Mouse (Mus musculus): ENCODE results near the gene Iffo1. TPM values are rescaled to one million over a fixed set of nuclear protein-coding genes. Genes with fewer than 3 reads are reported as not detected.
"Not testable (repeated sequence)": the region's sequence is repeated elsewhere in the genome, so short reads cannot be mapped to it uniquely, and the experiment has no call there.

Gene Iffo1
- polyA plus RNA-seq, 1 experiment from 2014 or later: 3.7 TPM

GRCm38 (mm10) chr6:125162615-125163305 is 17.7 kb downstream of the Iffo1 start:
- ATAC-seq (ENCODE audit: low read depth); DNase-seq; H3K27me3 ChIP-seq; H3K9ac ChIP-seq; H3K27ac ChIP-seq; H3K9me3 ChIP-seq (replicated peaks): not testable (repeated sequence)
- Histone ChIP-seq H3K36me3 (peaks cover 76% of the 10 kb centered on the region), H3K4me3 (replicated peaks) (0 out of 2 replicates have a peak overlapping the region, but pooled peaks have one; percentile 16), H3K4me1 (replicated peaks) (peaks cover 76% of the 10 kb centered on the region), H3K4me2 (peak overlapping the region; percentile 79)
- 61% methylated on average over 12 of the region's 16 CpGs for WGBS (ENCODE audit: insufficient replicate concordance)

- DNase-seq (peak; percentile 28), ATAC-seq (ENCODE audit: low read depth) (no peak)
- H3K9ac ChIP-seq: peak overlapping the region; percentile 91
- WGBS (ENCODE audit: insufficient replicate concordance): 8% methylated on average over 20 of the region's 20 CpGs
- peaks cover 88% of the 10 kb centered on the region for H3K4me1 ChIP-seq (replicated peaks)
- H3K9me3 ChIP-seq (replicated peaks): no peaks in the 10 kb centered on the region
- peak overlapping the region; percentile 79 for H3K4me2 ChIP-seq
- H3K4me3 ChIP-seq (replicated peaks): peak overlapping the region; percentile 80
- peaks cover 78% of the 10 kb centered on the region for H3K36me3 ChIP-seq
- peak overlapping the region; percentile 91 for H3K27ac ChIP-seq
- H3K27me3 ChIP-seq: no peaks in the 10 kb centered on the region
Measured at GRCm38 (mm10) chr6:125163801-125164657, 19.0 kb downstream of the Iffo1 start.

GRCm38 (mm10) chr6:125164672-125165327 is 19.8 kb downstream of the Iffo1 start:
- H3K4me1 ChIP-seq (replicated peaks): peaks cover 83% of the 10 kb centered on the region
- DNase-seq: peak; percentile 56

GRCm38 (mm10) chr6:125165328-125165891 is 20.4 kb downstream of the Iffo1 start:
- Histone ChIP-seq H3K4me2 (peak overlapping the region; percentile 79), H3K9me3 (replicated peaks) (no peaks in the 10 kb centered on the region), H3K27ac (peak overlapping the region; percentile 91), H3K4me1 (replicated peaks) (peaks cover 77% of the 10 kb centered on the region), H3K9ac (peak overlapping the region; percentile 91), H3K27me3 (no peaks in the 10 kb centered on the region), H3K36me3 (peaks cover 78% of the 10 kb centered on the region), H3K4me3 (replicated peaks) (peak overlapping the region; percentile 80)
- ATAC-seq (ENCODE audit: low read depth): peak; percentile 86
- 0% methylated on average over 36 of the region's 36 CpGs for WGBS (ENCODE audit: insufficient replicate concordance)
- peak; percentile 95 for DNase-seq

More at GRCm38 (mm10) chr6:125164672-125165327, 19.8 kb downstream of the Iffo1 start:
- peaks cover 78% of the 10 kb centered on the region for H3K36me3 ChIP-seq
- peak overlapping the region; percentile 91 for H3K9ac ChIP-seq
- H3K9me3 ChIP-seq (replicated peaks): no peaks in the 10 kb centered on the region
- H3K4me3 ChIP-seq (replicated peaks): peak overlapping the region; percentile 80
- H3K27ac ChIP-seq: peak overlapping the region; percentile 91
- H3K27me3 ChIP-seq: no peaks in the 10 kb centered on the region
- WGBS (ENCODE audit: insufficient replicate concordance): under 1% methylated on average over 39 of the region's 39 CpGs
- H3K4me2 ChIP-seq: peak overlapping the region; percentile 79
- peak; percentile 19 for ATAC-seq (ENCODE audit: low read depth)

GRCm38 (mm10) chr6:125166051-125166751 is 21.2 kb downstream of the Iffo1 start, which contains the start of gene Gapdh:
Gene Gapdh, minus strand, starts transcription at chr6:125166467.
- Histone ChIP-seq H3K27me3 (no peaks in the 10 kb centered on the region), H3K4me1 (replicated peaks) (peaks cover 69% of the 10 kb centered on the region), H3K9ac (peak within 1 kb of the TSS; percentile 91), H3K4me2 (peak within 1 kb of the TSS; percentile 79), H3K27ac (peak within 1 kb of the TSS; percentile 91), H3K4me3 (replicated peaks) (peak within 1 kb of the TSS; percentile 80), H3K9me3 (replicated peaks) (no peaks in the 10 kb centered on the region), H3K36me3 (peaks cover 78% of the 10 kb centered on the region)
- WGBS (ENCODE audit: insufficient replicate concordance): under 1% methylated on average over 17 of the region's 18 CpGs
- peak; percentile 71 for DNase-seq
- peak; percentile 59 for ATAC-seq (ENCODE audit: low read depth)

GRCm38 (mm10) chr6:125166861-125167650 is 22.0 kb downstream of the Iffo1 start:
- Histone ChIP-seq H3K4me2 (peak overlapping the region; percentile 79), H3K4me1 (replicated peaks) (peaks cover 60% of the 10 kb centered on the region), H3K4me3 (replicated peaks) (peak overlapping the region; percentile 80), H3K9me3 (replicated peaks) (no peaks in the 10 kb centered on the region), H3K27ac (peak overlapping the region; percentile 90), H3K36me3 (peaks cover 79% of the 10 kb centered on the region), H3K9ac (peak overlapping the region; percentile 91), H3K27me3 (no peaks in the 10 kb centered on the region)
- 21% methylated on average over 10 of the region's 10 CpGs for WGBS (ENCODE audit: insufficient replicate concordance)
- DNase-seq (peak; percentile 40), ATAC-seq (ENCODE audit: low read depth) (0 out of 2 replicates have a peak, but pooled peaks have one; percentile 8)

- Histone ChIP-seq H3K27me3 (no peaks in the 10 kb centered on the region), H3K4me2 (no peak overlapping the region), H3K36me3 (peaks cover 80% of the 10 kb centered on the region), H3K4me3 (replicated peaks) (no peak overlapping the region), H3K9me3 (replicated peaks) (no peaks in the 10 kb centered on the region), H3K27ac (peak overlapping the region; percentile 90; the same call in 1 of the 2 replicates), H3K9ac (no peak overlapping the region), H3K4me1 (replicated peaks) (peaks cover 56% of the 10 kb centered on the region)
- ATAC-seq (ENCODE audit: low read depth): no peak
- no peak for DNase-seq
- 91% methylated on average over 14 of the region's 14 CpGs for WGBS (ENCODE audit: insufficient replicate concordance)
Measured at GRCm38 (mm10) chr6:125168086-125168485, 23.0 kb downstream of the Iffo1 start.

GRCm38 (mm10) chr6:125170194-125170593 is 25.2 kb downstream of the Iffo1 start:
- Histone ChIP-seq H3K36me3 (peaks cover 88% of the 10 kb centered on the region), H3K27me3 (no peaks in the 10 kb centered on the region), H3K4me1 (replicated peaks) (peaks cover 47% of the 10 kb centered on the region), H3K27ac (no peak overlapping the region), H3K4me3 (replicated peaks) (no peak overlapping the region), H3K9ac (no peak overlapping the region), H3K4me2 (no peak overlapping the region), H3K9me3 (replicated peaks) (no peaks in the 10 kb centered on the region)
- WGBS (ENCODE audit: insufficient replicate concordance): 86% methylated on average over 6 of the region's 6 CpGs
- DNase-seq (no peak), ATAC-seq (ENCODE audit: low read depth) (no peak)

- Histone ChIP-seq H3K4me1 (replicated peaks) (peaks cover 27% of the 10 kb centered on the region), H3K27ac (0 out of 2 replicates have a peak overlapping the region, but pooled peaks have one; percentile 35), H3K27me3 (no peaks in the 10 kb centered on the region), H3K9me3 (replicated peaks) (no peaks in the 10 kb centered on the region), H3K36me3 (peaks cover 100% of the 10 kb centered on the region), H3K9ac (no peak overlapping the region), H3K4me2 (no peak overlapping the region), H3K4me3 (replicated peaks) (no peak overlapping the region)
- 64% methylated on average over 2 of the region's 2 CpGs for WGBS (ENCODE audit: insufficient replicate concordance)
- no peak for DNase-seq
- peak; percentile 30; the same call in 1 of the 2 replicates for ATAC-seq (ENCODE audit: low read depth)
Measured at GRCm38 (mm10) chr6:125172474-125172873, 27.4 kb downstream of the Iffo1 start.

GRCm38 (mm10) chr6:125173256-125173655 is 28.2 kb downstream of the Iffo1 start:
- Histone ChIP-seq H3K4me3 (replicated peaks) (no peak overlapping the region), H3K4me2 (no peak overlapping the region), H3K9me3 (replicated peaks) (no peaks in the 10 kb centered on the region), H3K27ac (no peak overlapping the region), H3K9ac (no peak overlapping the region), H3K4me1 (replicated peaks) (peaks cover 19% of the 10 kb centered on the region), H3K27me3 (no peaks in the 10 kb centered on the region), H3K36me3 (peaks cover 100% of the 10 kb centered on the region)
- ATAC-seq (ENCODE audit: low read depth) (no peak), DNase-seq (no peak)
- 88% methylated on average over 7 of the region's 7 CpGs for WGBS (ENCODE audit: insufficient replicate concordance)

All from liver, embryonic 13.5 days (tissue).